Mouse (Mus musculus) embryonic facial prominence, embryonic 15.5 days (tissue): ENCODE results near the gene Tmem170b. TPM values are rescaled to one million over a fixed set of nuclear protein-coding genes. Genes with fewer than 3 reads are reported as not detected.
"Not testable (repeated sequence)": the region's sequence is repeated elsewhere in the genome, so short reads cannot be mapped to it uniquely, and the experiment has no call there.

Source experiments
- ATAC-seq: fragments of 200-750 bp; cut with Nextera tagmentation; 2 replicates; pipeline ENCODE4 v1.8.0; 2017; ENCODE audit warnings: low read depth, moderate TSS enrichment; ENCODE audit not compliant: insufficient number of reproducible peaks, low FRiP score, low TSS enrichment
- H3K27ac ChIP-seq: fragments of 300-500 bp; sonication (generic); replicated peaks from 2 replicates; pipeline ENCODE4 v1.5.1; 2015; ENCODE audit warnings: mild to moderate bottlenecking, inconsistent platforms
- H3K27me3 ChIP-seq: fragments of 300-500 bp; sonication (generic); 2 replicates; pipeline ENCODE4 v1.6.1; 2015; ENCODE audit warnings: inconsistent platforms
- H3K36me3 ChIP-seq: fragments of 300-500 bp; sonication (generic); 2 replicates; pipeline ENCODE4 v1.6.1; 2015; ENCODE audit warnings: mild to moderate bottlenecking, inconsistent platforms
- H3K4me1 ChIP-seq: fragments of 300-500 bp; sonication (generic); 2 replicates; pipeline ENCODE4 v1.6.1; 2015; ENCODE audit warnings: inconsistent platforms
- H3K4me2 ChIP-seq: fragments of 300-500 bp; sonication (generic); replicated peaks from 2 replicates; pipeline ENCODE4 v1.6.1; 2015; ENCODE audit warnings: mild to moderate bottlenecking, inconsistent platforms
- H3K4me3 ChIP-seq: fragments of 300-500 bp; sonication (generic); replicated peaks from 2 replicates; pipeline ENCODE4 v1.5.1; 2015; ENCODE audit warnings: mild to moderate bottlenecking, inconsistent platforms
- H3K9ac ChIP-seq: fragments of 300-500 bp; sonication (generic); 2 replicates; pipeline ENCODE4 v1.6.1; 2015; ENCODE audit warnings: inconsistent platforms
- H3K9me3 ChIP-seq: fragments of 300-500 bp; sonication (generic); replicated peaks from 2 replicates; pipeline ENCODE4 v1.6.1; 2016; ENCODE audit warnings: inconsistent platforms
- WGBS: fragments of 180-500 bp; shearing (Covaris S2); methylation state at CpG from one replicate; pipeline ENCODE4 v1.1.7; 2015; 5-methylcytosine and 5-hydroxymethylcytosine counted together
- polyA plus RNA-seq: library from polyadenylated mRNA; unstranded; fragments of >200 nt; fragmentation: Nextera tagmentation; extraction: Ambion mirVana; gene quantifications from 2 replicates; pipeline ENCODE4 v1.2.1, GENCODE M21; 2015

Tmem170b gene
- polyA plus RNA-seq, 1 experiment from 2014 or later: 10.1 TPM

DNA sequence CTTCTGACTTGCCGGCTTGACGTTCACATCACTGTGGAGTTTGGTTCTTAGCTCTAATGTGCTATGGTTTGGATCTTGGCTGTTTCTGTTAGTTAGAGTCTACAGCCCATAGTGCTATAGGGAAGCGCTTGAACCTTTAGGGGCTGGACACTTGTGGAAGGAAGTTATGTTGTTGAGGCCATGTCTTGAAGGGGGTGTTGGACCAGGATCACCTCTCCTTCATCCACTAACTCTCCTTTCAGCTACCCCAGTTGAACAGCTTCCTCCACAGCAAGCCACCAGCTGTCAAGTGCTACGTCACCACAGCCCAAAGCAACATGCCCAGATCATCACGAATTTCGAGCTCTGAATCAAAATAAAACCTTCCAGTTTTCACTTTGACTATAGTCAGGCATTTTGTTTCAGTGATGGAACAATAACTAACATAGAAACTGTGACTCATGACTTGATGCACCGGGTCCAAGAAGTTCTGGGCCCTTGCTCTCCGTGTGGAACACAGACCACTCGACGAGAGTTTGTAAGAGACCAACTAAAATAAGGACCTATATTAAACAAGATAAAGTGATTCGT is 65.5 kb downstream of the Tmem170b start:
- Histone ChIP-seq H3K4me1 (no peaks in the 10 kb centered on the region), H3K27me3 (no peaks in the 10 kb centered on the region), H3K27ac (no peak overlapping the region), H3K9me3 (no peaks in the 10 kb centered on the region), H3K36me3 (no peaks in the 10 kb centered on the region), H3K4me2 (no peak overlapping the region), H3K4me3 (no peak overlapping the region), H3K9ac (no peak overlapping the region)
- 91% methylated on average over 11 of the region's 11 CpGs for WGBS
- no peak for ATAC-seq

DNA sequence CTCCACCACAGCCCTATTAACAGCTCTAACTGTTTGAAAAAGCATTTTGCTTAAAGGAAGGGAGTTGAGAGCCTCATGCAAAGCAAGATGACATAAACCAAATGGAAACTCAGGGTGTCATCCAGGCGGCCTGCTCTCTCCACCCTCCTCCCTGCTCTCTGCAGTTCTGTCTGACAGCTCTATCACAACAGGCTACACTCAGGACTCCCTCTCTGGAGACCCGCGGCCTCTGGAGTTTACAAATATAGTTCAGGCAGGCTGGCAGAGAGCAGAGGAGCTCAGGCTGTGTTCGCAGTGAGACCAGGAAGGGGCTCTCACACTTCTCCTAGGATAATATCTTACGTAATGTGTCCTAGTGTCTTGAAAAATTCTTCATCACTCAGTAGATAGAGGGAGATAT is 67.2 kb downstream of the Tmem170b start:
- ATAC-seq, H3K4me1 ChIP-seq, H3K9ac ChIP-seq, H3K27me3 ChIP-seq, H3K36me3 ChIP-seq, H3K9me3 ChIP-seq, H3K4me2 ChIP-seq, H3K27ac ChIP-seq, H3K4me3 ChIP-seq: not testable (repeated sequence)
- WGBS: 58% methylated on average over 5 of the region's 5 CpGs

DNA sequence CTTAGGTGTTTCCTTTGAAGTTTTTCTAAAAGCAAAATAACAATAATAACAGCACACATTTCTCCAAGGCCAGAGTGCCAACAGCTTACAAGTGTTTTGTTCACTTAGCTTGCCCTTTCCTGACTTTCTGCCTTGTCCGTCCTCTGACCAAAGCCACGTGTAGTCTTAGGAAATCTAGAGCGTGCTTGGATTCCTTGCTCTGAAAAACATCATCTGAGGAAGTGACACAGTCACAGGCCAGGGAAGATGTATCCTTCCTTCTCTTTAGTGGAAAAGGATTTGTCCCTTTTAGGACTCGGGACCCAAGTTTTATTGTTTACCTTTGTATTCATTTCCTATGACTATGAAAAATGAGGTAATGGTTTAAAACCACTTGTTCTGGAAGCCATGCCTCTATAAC is 67.8 kb downstream of the Tmem170b start:
- 79% methylated on average over 4 of the region's 4 CpGs for WGBS
- H3K4me1 ChIP-seq: no peaks in the 10 kb centered on the region
- H3K4me2 ChIP-seq: no peak overlapping the region
- H3K27me3 ChIP-seq: no peaks in the 10 kb centered on the region
- no peaks in the 10 kb centered on the region for H3K9me3 ChIP-seq
- no peak for ATAC-seq
- no peak overlapping the region for H3K9ac ChIP-seq
- H3K36me3 ChIP-seq: no peaks in the 10 kb centered on the region
- H3K4me3 ChIP-seq: no peak overlapping the region
- H3K27ac ChIP-seq: no peak overlapping the region

DNA sequence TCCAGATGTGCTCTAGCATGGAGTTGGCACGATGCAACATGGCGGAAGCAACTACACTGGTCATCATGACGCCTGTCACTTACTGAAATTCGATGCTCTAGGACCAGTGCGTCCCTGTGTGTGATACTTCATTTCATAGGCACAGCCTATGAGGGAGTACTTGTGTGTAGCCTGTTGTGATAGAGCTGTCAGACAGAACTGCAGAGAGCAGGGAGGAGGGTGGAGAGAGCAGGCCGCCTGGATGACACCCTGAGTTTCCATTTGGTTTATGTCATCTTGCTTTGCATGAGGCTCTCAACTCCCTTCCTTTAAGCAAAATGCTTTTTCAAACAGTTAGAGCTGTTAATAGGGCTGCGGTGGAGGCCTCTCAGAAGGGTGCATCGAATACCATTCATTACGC is 68.9 kb downstream of the Tmem170b start:
- H3K27me3 ChIP-seq, H3K36me3 ChIP-seq, H3K9me3 ChIP-seq, H3K4me3 ChIP-seq, H3K9ac ChIP-seq, ATAC-seq, H3K4me1 ChIP-seq, H3K27ac ChIP-seq, H3K4me2 ChIP-seq: not testable (repeated sequence)
- WGBS: 82% methylated on average over 9 of the region's 9 CpGs

DNA sequence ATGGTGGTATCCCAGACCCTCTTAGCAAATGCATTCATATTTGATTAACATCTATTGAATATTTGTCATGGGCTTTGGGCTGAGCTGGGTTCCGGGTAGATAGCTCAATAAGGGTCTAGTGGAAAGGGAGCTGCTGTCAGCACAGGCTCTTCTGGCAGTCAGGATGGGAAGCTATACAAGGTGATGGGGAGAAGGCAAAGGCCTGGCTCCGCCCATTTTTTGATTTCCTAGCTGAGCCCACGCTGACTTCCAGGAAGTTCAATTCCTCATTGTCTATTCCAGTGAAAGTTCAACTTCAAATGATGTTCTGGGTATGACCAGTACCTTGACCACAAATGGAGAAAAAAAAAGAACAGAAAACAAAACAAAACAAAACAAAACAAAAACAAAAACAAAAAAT is 69.8 kb downstream of the Tmem170b start:
- Histone ChIP-seq H3K9me3 (no peaks in the 10 kb centered on the region), H3K4me1 (no peaks in the 10 kb centered on the region), H3K4me3 (no peak overlapping the region), H3K27me3 (no peaks in the 10 kb centered on the region), H3K9ac (no peak overlapping the region), H3K4me2 (no peak overlapping the region), H3K36me3 (no peaks in the 10 kb centered on the region), H3K27ac (no peak overlapping the region)
- 89% methylated on average over 3 of the region's 3 CpGs for WGBS
- no peak for ATAC-seq

DNA sequence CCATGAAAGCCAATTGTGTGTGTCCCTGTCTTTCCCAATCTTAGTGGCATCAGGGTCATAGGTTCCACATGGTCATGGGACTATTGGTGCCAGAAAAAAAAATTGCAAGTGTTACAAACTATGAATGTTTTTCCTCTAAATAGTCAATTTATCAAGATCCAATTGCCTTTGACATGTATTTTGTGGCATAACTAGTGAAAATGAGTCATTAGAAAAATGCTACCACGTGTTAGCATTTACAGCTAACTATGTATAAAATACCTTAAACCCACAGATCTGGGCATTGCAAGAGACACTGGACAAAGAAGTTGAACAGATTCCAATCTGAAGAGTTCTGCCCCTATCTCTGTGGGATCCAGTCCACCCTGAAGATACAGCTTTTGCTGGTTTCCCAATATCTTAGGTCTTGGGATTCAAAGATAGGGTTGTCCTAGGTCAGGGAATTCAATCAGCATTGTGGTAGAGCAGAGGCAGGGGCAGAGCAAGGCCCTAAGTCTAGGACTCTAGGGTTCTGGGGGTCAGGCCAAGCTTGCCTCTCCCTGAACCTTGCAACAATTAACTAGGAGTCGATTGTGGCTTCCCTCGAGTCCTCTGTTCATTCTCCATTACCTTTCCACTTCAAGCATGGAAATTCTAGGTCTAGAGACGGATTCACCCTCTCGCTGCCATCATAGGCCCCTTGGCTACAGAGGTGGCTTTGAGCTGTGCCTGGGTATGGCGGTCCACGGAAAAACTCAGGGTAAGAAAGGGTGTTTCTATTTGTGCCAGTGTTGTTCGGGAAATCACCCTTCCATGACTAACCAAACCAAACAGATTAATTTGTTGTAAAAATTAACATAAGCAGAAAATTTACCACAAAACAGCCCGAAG is 70.5 kb downstream of the Tmem170b start:
- no peak for ATAC-seq
- WGBS: 59% methylated on average over 9 of the region's 9 CpGs
- Histone ChIP-seq H3K27me3 (no peaks in the 10 kb centered on the region), H3K4me3 (no peak overlapping the region), H3K9ac (no peak overlapping the region), H3K9me3 (no peaks in the 10 kb centered on the region), H3K4me2 (no peak overlapping the region), H3K27ac (0 out of 2 replicates have a peak overlapping the region, but pooled peaks have one; percentile 17), H3K4me1 (no peaks in the 10 kb centered on the region), H3K36me3 (no peaks in the 10 kb centered on the region)

DNA sequence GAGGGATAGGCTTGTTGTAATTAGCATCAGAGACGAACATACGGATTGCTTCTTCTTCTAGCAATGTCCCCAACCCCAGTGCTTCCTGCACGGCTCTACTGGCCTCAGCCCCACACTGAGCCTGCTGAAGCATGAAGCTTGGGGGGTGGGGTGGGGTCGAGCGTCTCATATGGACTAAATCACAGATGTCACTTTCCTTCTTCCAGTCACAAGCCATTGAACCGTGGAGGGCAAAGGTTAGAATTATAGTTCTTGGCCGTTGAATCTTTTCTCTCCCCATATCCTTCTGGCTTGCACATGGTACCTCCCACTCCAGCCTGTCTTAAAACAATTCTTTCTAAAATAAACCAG is 71.1 kb downstream of the Tmem170b start:
- Histone ChIP-seq H3K4me1 (no peaks in the 10 kb centered on the region), H3K27ac (no peak overlapping the region; the same call in 1 of the 2 replicates), H3K9me3 (no peaks in the 10 kb centered on the region), H3K4me3 (no peak overlapping the region), H3K9ac (no peak overlapping the region), H3K4me2 (no peak overlapping the region), H3K27me3 (no peaks in the 10 kb centered on the region), H3K36me3 (no peaks in the 10 kb centered on the region)
- ATAC-seq: 0 out of 2 replicates have a peak, but pooled peaks have one; percentile 67
- WGBS: 25% methylated on average over 7 of the region's 7 CpGs

DNA sequence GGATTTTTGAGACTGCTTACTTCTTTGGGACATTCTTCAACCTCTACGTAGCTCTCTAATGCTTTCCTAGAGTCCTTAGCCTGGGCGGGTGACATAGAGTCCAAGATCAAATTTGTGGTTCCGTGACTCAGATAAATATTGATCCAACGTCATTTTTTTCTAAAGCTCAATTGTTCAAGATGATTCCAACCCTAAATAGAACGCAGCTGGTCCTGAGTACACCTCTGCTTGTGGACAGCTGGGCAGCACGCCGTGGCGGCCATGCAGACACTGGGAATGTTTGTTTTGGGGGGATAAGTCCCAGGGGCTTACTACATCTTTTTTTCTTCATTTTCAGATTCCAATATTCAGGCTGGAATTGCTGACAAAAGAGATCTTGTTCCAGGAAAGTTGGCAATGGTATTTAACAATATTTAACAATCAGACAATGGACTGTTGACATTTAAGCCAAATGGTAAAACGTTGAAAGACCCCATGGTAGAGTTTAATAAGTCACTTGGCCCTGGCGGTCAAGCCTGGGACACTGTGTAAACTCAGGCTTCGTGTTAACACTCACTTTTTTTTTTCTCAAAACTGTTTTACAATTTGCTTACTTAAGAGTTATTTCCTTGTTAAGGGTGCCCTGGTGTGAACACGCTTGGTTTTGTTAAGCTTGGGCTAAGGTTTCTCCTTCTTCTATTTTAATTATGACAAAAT is 75.3 kb downstream of the Tmem170b start:
- H3K9ac ChIP-seq: no peak overlapping the region
- H3K27me3 ChIP-seq: no peaks in the 10 kb centered on the region
- H3K4me3 ChIP-seq: no peak overlapping the region
- WGBS: 62% methylated on average over 12 of the region's 12 CpGs
- no peaks in the 10 kb centered on the region for H3K4me1 ChIP-seq
- H3K9me3 ChIP-seq: no peaks in the 10 kb centered on the region
- H3K36me3 ChIP-seq: no peaks in the 10 kb centered on the region
- H3K27ac ChIP-seq: no peak overlapping the region
- ATAC-seq: no peak
- H3K4me2 ChIP-seq: no peak overlapping the region

DNA sequence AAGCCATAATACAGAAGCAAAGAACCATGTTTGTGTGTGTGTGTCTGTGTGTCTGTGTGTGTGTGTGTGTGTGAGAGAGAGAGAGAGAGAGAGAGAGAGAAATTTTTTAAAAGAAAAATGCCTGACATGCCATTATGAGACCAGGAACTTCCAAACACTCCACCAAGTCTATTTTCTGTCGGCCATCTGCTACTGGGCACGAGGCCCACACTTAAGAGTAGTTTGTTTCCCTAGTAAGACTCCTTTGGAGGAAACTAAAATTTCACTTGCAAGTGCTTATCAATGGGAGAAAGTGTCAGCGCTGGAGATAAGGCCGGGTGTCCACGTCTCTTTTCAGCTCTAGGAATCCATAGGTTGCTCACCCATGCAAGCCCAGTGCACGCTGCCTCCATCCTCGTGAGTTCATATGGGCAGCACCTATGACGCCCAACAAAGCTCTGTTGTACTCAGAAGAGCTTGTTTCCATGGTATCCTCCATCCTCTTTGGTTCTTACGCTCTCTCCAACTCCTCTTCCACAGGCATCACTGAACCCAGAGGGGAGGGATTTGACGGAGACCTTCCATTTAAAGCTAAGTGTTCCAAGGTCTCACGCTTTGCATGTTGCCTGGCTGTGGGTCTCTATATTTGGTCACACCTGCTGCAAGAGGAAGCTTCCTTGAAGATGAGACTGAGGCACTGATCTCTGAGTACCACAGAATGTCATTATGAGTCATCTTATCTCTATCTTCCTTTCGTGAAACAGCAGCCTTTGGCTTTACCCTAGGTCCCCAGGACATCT is 76.8 kb downstream of the Tmem170b start:
- Histone ChIP-seq H3K9me3 (no peaks in the 10 kb centered on the region), H3K36me3 (no peaks in the 10 kb centered on the region), H3K9ac (no peak overlapping the region), H3K4me2 (no peak overlapping the region), H3K4me1 (no peaks in the 10 kb centered on the region), H3K27ac (no peak overlapping the region), H3K4me3 (no peak overlapping the region), H3K27me3 (no peaks in the 10 kb centered on the region)
- 87% methylated on average over 12 of the region's 12 CpGs for WGBS
- ATAC-seq: no peak

DNA sequence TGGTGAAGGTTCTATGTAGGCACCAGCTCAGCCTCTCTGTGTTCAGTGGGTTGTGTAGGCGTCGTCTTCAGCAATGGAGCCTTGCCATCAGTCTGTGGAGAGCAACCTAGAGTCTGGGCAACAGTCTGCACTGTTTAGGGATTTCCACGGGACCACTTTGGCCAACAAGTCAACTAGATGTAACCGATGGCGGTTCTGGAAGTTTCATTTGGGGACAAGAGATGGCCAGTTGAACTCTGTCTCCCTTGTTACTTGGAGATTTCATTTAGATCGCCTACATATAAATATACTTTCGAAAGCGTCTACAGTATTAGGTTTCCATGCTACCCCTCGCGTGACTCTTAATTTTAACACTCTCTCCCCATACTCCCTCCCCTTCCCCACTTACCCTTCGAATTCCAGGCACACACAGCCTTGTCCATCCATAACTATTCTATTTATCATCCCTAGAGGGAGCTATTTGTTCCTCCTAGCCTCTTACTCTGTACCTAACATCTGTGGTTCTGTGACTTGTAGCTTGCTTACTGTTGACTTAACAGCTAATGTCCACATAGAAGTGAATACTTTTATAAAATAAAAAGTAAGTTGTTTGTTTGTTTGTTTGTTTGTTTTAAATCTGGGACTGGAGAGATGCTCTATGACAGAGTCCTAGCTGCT is 77.8 kb downstream of the Tmem170b start:
- H3K4me1 ChIP-seq: no peaks in the 10 kb centered on the region
- no peak overlapping the region for H3K9ac ChIP-seq
- H3K4me2 ChIP-seq: no peak overlapping the region
- no peak overlapping the region for H3K27ac ChIP-seq
- H3K36me3 ChIP-seq: no peaks in the 10 kb centered on the region
- no peak overlapping the region for H3K4me3 ChIP-seq
- ATAC-seq: no peak
- WGBS: 84% methylated on average over 11 of the region's 11 CpGs
- H3K9me3 ChIP-seq: no peaks in the 10 kb centered on the region
- H3K27me3 ChIP-seq: no peaks in the 10 kb centered on the region

DNA sequence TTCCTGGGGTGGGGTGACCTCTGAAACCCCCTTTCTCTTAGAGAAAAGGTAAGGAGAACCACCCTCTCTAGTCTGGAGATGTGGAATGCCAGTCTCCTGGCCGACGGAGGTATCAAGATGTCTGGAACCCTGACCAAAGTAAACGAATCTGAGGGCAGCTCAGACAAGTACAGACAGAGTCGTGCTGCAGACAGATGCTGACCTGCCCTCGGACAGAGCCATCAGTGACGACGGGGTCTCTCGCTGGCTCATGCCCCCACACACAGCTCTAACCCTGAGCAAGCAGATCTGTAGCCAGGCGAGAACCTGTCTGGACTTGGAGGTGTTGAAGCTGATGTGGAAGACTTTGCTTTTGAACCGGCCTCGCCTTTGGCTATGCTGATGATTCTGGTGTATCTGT is 79.8 kb downstream of the Tmem170b start:
- H3K4me1 ChIP-seq: no peaks in the 10 kb centered on the region
- 66% methylated on average over 11 of the region's 11 CpGs for WGBS
- no peak overlapping the region for H3K27ac ChIP-seq
- no peaks in the 10 kb centered on the region for H3K36me3 ChIP-seq
- H3K9ac ChIP-seq: no peak overlapping the region
- H3K4me3 ChIP-seq: no peak overlapping the region
- no peaks in the 10 kb centered on the region for H3K9me3 ChIP-seq
- H3K27me3 ChIP-seq: no peaks in the 10 kb centered on the region
- no peak overlapping the region for H3K4me2 ChIP-seq
- no peak for ATAC-seq
